Mouse (Mus musculus): ENCODE measurements around the gene Mtnr1b. TPM values are rescaled to one million over a fixed set of nuclear protein-coding genes. Genes with fewer than 3 reads are reported as not detected.
"Not testable (repeated sequence)": the region's sequence is repeated elsewhere in the genome, so short reads cannot be mapped to it uniquely, and the experiment has no call there.

Gene Mtnr1b
- polyA plus RNA-seq, 1 experiment from 2014 or later, result not detected

GRCm38 (mm10) chr9:15844936-15845335, 29.4 kb downstream of the Mtnr1b start:
- 44% methylated on average over 4 of the region's 4 CpGs for WGBS
- H3K4me3 ChIP-seq (ENCODE audit: low read length); ATAC-seq (replicated peaks; ENCODE audit: extremely low read depth, insufficient read depth, low FRiP score); H3K27ac ChIP-seq (ENCODE audit: low read length); H3K36me3 ChIP-seq (ENCODE audit: control insufficient read depth, insufficient read depth); H3K9me3 ChIP-seq (replicated peaks; ENCODE audit: control insufficient read depth, low read length); H3K4me1 ChIP-seq (ENCODE audit: control insufficient read depth, insufficient read depth, low read length); H3K4me2 ChIP-seq (ENCODE audit: low read depth, low read length); H3K9ac ChIP-seq (ENCODE audit: low read length); H3K27me3 ChIP-seq (ENCODE audit: control insufficient read depth, insufficient read depth, low read length): not testable (repeated sequence)

- 56% methylated on average over 6 of the region's 6 CpGs for WGBS
- Histone ChIP-seq H3K36me3 (ENCODE audit: control insufficient read depth, insufficient read depth) (no peaks in the 10 kb centered on the region), H3K4me3 (ENCODE audit: low read length) (no peak overlapping the region), H3K4me1 (ENCODE audit: control insufficient read depth, insufficient read depth, low read length) (peaks cover 5% of the 10 kb centered on the region; the same call in 1 of the 2 replicates), H3K27ac (ENCODE audit: low read length) (peak overlapping the region; percentile 0; the same call in 1 of the 2 replicates), H3K9ac (ENCODE audit: low read length) (no peak overlapping the region), H3K9me3 (replicated peaks; ENCODE audit: control insufficient read depth, low read length) (no peaks in the 10 kb centered on the region), H3K4me2 (ENCODE audit: low read depth, low read length) (no peak overlapping the region), H3K27me3 (ENCODE audit: control insufficient read depth, insufficient read depth, low read length) (no peaks in the 10 kb centered on the region)
- ATAC-seq (replicated peaks; ENCODE audit: extremely low read depth, insufficient read depth, low FRiP score), result peak; percentile 75
Observed at GRCm38 (mm10) chr9:15813002-15813911, 61.1 kb downstream of the Mtnr1b start.

- ATAC-seq (replicated peaks; ENCODE audit: extremely low read depth, insufficient read depth, low FRiP score), result no peak
- H3K27me3 ChIP-seq (ENCODE audit: control insufficient read depth, insufficient read depth, low read length), result no peaks in the 10 kb centered on the region
- no peaks in the 10 kb centered on the region; the same call in 1 of the 2 replicates for H3K9me3 ChIP-seq (replicated peaks; ENCODE audit: control insufficient read depth, low read length)
- no peak overlapping the region for H3K4me3 ChIP-seq (ENCODE audit: low read length)
- H3K4me1 ChIP-seq (ENCODE audit: control insufficient read depth, insufficient read depth, low read length), result no peaks in the 10 kb centered on the region
- H3K27ac ChIP-seq (ENCODE audit: low read length), result no peak overlapping the region
- WGBS, result 51% methylated on average over 2 of the region's 2 CpGs
- H3K9ac ChIP-seq (ENCODE audit: low read length), result no peak overlapping the region
- H3K36me3 ChIP-seq (ENCODE audit: control insufficient read depth, insufficient read depth), result no peaks in the 10 kb centered on the region
- H3K4me2 ChIP-seq (ENCODE audit: low read depth, low read length), result no peak overlapping the region
Observed at GRCm38 (mm10) chr9:15804296-15804695, 70.1 kb downstream of the Mtnr1b start.

GRCm38 (mm10) chr9:15802413-15803027, 71.8 kb downstream of the Mtnr1b start:
- Histone ChIP-seq H3K4me1 (ENCODE audit: control insufficient read depth, insufficient read depth, low read length) (no peaks in the 10 kb centered on the region), H3K4me3 (ENCODE audit: low read length) (no peak overlapping the region)

DNA sequence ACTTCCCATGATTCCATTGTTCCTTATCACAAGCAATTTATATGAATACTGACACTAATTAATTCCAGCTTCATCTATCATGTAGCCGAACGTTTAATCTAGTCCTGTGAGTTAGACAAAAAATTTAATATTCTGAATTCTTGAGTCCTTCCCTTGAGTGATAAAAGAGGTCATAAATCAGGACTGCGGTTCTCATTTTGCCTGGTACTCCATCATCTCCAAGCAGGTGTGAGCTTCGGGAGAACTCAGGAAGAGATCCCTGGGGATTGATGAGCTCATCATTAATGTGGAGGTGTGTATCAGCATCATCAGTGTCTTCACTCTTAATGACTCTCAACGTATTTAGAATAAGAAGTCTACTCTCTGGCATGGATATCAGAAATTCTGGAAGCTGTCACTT, 74.0 kb downstream of the Mtnr1b start:
- Histone ChIP-seq H3K4me3 (ENCODE audit: low read length) (no peak overlapping the region), H3K9ac (ENCODE audit: low read length) (no peak overlapping the region), H3K4me2 (ENCODE audit: low read depth, low read length) (no peak overlapping the region), H3K36me3 (ENCODE audit: control insufficient read depth, insufficient read depth) (no peaks in the 10 kb centered on the region), H3K27ac (ENCODE audit: low read length) (no peak overlapping the region), H3K9me3 (replicated peaks; ENCODE audit: control insufficient read depth, low read length) (no peaks in the 10 kb centered on the region; the same call in 1 of the 2 replicates), H3K27me3 (ENCODE audit: control insufficient read depth, insufficient read depth, low read length) (no peaks in the 10 kb centered on the region), H3K4me1 (ENCODE audit: control insufficient read depth, insufficient read depth, low read length) (no peaks in the 10 kb centered on the region)
- whole genome bisulfite sequencing, result 76% methylated on average over 5 of the region's 5 CpGs
- ATAC-seq (replicated peaks; ENCODE audit: extremely low read depth, insufficient read depth, low FRiP score), result no peak

More at GRCm38 (mm10) chr9:15802413-15803027, 71.8 kb downstream of the Mtnr1b start:
- no peak overlapping the region for H3K27ac ChIP-seq (ENCODE audit: low read length)
- no peak for ATAC-seq (replicated peaks; ENCODE audit: extremely low read depth, insufficient read depth, low FRiP score)
- no peak overlapping the region for H3K9ac ChIP-seq (ENCODE audit: low read length)
- no peaks in the 10 kb centered on the region; the same call in 1 of the 2 replicates for H3K9me3 ChIP-seq (replicated peaks; ENCODE audit: control insufficient read depth, low read length)
- no peaks in the 10 kb centered on the region for H3K36me3 ChIP-seq (ENCODE audit: control insufficient read depth, insufficient read depth)
- no peak overlapping the region for H3K4me2 ChIP-seq (ENCODE audit: low read depth, low read length)
- H3K27me3 ChIP-seq (ENCODE audit: control insufficient read depth, insufficient read depth, low read length), result no peaks in the 10 kb centered on the region

GRCm38 (mm10) chr9:15794408-15794807, 79.9 kb downstream of the Mtnr1b start:
- H3K36me3 ChIP-seq (ENCODE audit: control insufficient read depth, insufficient read depth), result no peaks in the 10 kb centered on the region
- ATAC-seq (replicated peaks; ENCODE audit: extremely low read depth, insufficient read depth, low FRiP score), result no peak
- H3K4me2 ChIP-seq (ENCODE audit: low read depth, low read length), result no peak overlapping the region
- 0 out of 2 replicates have a peak, but pooled peaks cover 2% of the 10 kb centered on the region for H3K4me1 ChIP-seq (ENCODE audit: control insufficient read depth, insufficient read depth, low read length)
- no peak overlapping the region for H3K4me3 ChIP-seq (ENCODE audit: low read length)
- H3K27ac ChIP-seq (ENCODE audit: low read length), result no peak overlapping the region
- no peaks in the 10 kb centered on the region for H3K9me3 ChIP-seq (replicated peaks; ENCODE audit: control insufficient read depth, low read length)
- H3K9ac ChIP-seq (ENCODE audit: low read length), result no peak overlapping the region
- WGBS, result 43% methylated on average over 6 of the region's 6 CpGs
- H3K27me3 ChIP-seq (ENCODE audit: control insufficient read depth, insufficient read depth, low read length), result no peaks in the 10 kb centered on the region

DNA sequence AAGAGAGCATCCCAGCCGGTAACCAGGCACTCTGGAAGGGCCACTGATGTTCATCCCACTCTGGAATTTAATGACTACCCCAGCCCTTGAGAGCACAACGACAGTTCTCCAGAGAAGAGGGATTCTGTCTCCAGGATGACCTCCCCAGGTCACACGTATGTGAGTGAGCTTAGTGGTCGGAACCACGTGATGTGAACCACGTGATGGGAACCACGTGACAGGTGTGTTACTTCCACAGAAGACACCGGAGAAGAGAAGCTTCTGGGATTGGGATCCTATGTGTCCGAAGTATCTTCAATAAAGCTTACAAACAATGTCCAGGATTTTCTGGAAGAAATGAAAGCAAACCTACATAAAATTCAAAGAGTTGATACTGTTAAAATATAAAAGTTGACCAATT, 82.3 kb downstream of the Mtnr1b start:
- no peak overlapping the region for H3K9ac ChIP-seq (ENCODE audit: low read length)
- H3K27me3 ChIP-seq (ENCODE audit: control insufficient read depth, insufficient read depth, low read length), result no peaks in the 10 kb centered on the region
- ATAC-seq (replicated peaks; ENCODE audit: extremely low read depth, insufficient read depth, low FRiP score), result no peak
- no peaks in the 10 kb centered on the region for H3K36me3 ChIP-seq (ENCODE audit: control insufficient read depth, insufficient read depth)
- H3K4me3 ChIP-seq (ENCODE audit: low read length), result no peak overlapping the region
- WGBS, result 82% methylated on average over 9 of the region's 9 CpGs
- H3K27ac ChIP-seq (ENCODE audit: low read length), result no peak overlapping the region
- 0 out of 2 replicates have a peak, but pooled peaks cover 2% of the 10 kb centered on the region for H3K4me1 ChIP-seq (ENCODE audit: control insufficient read depth, insufficient read depth, low read length)
- no peaks in the 10 kb centered on the region for H3K9me3 ChIP-seq (replicated peaks; ENCODE audit: control insufficient read depth, low read length)
- no peak overlapping the region for H3K4me2 ChIP-seq (ENCODE audit: low read depth, low read length)

DNA sequence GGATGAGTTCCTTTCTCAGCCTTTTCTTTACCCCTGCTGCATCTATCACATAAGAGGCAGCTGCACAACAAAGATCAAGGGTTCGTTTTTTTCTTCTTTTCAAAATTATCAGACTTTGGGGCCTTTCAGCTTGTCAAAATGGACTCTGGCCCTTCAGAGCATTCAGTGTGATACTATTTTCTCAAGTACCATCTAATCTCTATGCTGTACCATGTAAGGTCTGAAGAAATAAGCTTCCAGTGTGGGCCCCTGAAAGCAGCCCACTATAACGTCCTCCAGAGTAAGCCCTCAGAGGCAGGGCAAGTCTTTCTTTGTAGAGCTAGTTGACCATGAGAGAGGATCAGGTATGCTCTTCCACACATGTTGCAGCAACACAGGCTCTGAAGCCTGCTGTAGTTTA, 87.7 kb downstream of the Mtnr1b start:
- Histone ChIP-seq H3K4me1 (ENCODE audit: control insufficient read depth, insufficient read depth, low read length) (peaks cover 2% of the 10 kb centered on the region; the same call in 1 of the 2 replicates), H3K9ac (ENCODE audit: low read length) (no peak overlapping the region), H3K27ac (ENCODE audit: low read length) (no peak overlapping the region), H3K27me3 (ENCODE audit: control insufficient read depth, insufficient read depth, low read length) (no peaks in the 10 kb centered on the region), H3K4me3 (ENCODE audit: low read length) (no peak overlapping the region), H3K4me2 (ENCODE audit: low read depth, low read length) (no peak overlapping the region), H3K36me3 (ENCODE audit: control insufficient read depth, insufficient read depth) (no peaks in the 10 kb centered on the region), H3K9me3 (replicated peaks; ENCODE audit: control insufficient read depth, low read length) (no peaks in the 10 kb centered on the region)
- no peak for ATAC-seq (replicated peaks; ENCODE audit: extremely low read depth, insufficient read depth, low FRiP score)
- 49% methylated on average over 2 of the region's 2 CpGs for WGBS

DNA sequence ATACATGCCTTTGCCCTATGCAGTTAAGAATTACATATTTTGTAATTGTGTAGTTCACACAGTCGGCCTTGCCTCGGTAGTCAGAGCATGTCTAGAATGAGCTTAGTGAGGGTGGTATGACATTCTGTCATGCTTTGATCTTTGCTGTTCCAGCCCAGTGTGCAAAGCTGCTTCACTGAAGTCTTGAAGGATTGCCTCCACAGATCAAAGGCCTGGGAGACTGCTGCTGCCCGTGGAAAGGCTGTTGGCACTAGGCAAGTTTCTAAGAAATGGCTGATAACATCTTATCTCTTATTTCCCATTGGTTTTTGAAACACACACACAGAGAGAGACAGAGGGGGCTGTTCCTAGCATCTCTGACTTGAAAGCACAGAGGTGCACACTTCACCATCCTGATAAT, 88.2 kb downstream of the Mtnr1b start:
- Histone ChIP-seq H3K27ac (ENCODE audit: low read length) (no peak overlapping the region), H3K4me1 (ENCODE audit: control insufficient read depth, insufficient read depth, low read length) (peaks cover 2% of the 10 kb centered on the region; the same call in 1 of the 2 replicates), H3K4me3 (ENCODE audit: low read length) (no peak overlapping the region), H3K36me3 (ENCODE audit: control insufficient read depth, insufficient read depth) (no peaks in the 10 kb centered on the region), H3K9me3 (replicated peaks; ENCODE audit: control insufficient read depth, low read length) (no peaks in the 10 kb centered on the region), H3K4me2 (ENCODE audit: low read depth, low read length) (no peak overlapping the region), H3K9ac (ENCODE audit: low read length) (no peak overlapping the region), H3K27me3 (ENCODE audit: control insufficient read depth, insufficient read depth, low read length) (no peaks in the 10 kb centered on the region)
- WGBS, result 55% methylated on average over 3 of the region's 3 CpGs
- no peak for ATAC-seq (replicated peaks; ENCODE audit: extremely low read depth, insufficient read depth, low FRiP score)

Data from heart, embryonic 16.5 days (tissue).